Mouse (Mus musculus) CD4-positive naive resting alpha-beta T cell, adult 76 days (primary cell): ENCODE measurements around the gene Taf4. TPM values are rescaled to one million over a fixed set of nuclear protein-coding genes. Genes with fewer than 3 reads are reported as not detected.

Source experiments
- total RNA-seq: library from RNA; stranded (reverse); gene quantifications from one replicate; pipeline ENCODE4 v1.2.4, GENCODE M21; 2023

The Taf4 gene
- 38.7 TPM for total RNA-seq

DNA sequence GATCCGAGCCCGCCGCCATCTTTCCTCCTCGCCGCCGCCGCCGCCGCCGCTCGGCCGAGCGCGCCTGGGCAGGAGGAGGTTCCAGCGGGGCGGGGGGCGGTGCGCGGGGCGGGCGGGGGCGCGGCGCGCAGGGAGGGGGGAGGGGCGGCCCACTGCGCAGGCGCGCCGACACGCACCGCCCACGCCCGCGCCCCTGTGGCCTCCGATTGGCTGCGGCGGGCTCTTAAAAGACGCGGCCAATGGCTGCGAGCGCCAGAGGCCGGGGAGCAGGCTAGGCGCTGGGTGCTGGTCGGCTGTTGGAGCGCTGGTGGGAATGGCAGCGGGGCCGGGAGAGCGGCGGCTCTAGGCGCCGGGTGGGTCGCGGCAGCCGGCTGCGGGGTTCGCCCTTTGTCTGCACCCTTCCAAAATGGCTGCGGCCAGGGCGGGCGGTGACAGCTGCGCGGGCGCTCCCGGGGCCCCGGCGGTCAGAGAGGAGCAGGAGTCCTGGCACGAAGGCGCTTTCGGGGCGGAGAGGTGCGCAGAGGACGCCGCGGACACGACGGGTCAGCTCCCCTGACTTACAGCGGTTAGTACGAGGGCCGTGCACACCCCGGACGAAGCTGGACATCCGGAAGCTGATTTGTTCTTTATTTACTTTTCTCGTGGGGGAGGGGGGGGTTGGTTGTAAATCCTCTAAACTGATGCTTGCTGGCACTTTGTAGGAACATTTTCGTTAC is at the start of gene Taf4:
TSS of gene Taf4 (minus strand) at position 19 of the 716 bp plus-strand sequence.

DNA sequence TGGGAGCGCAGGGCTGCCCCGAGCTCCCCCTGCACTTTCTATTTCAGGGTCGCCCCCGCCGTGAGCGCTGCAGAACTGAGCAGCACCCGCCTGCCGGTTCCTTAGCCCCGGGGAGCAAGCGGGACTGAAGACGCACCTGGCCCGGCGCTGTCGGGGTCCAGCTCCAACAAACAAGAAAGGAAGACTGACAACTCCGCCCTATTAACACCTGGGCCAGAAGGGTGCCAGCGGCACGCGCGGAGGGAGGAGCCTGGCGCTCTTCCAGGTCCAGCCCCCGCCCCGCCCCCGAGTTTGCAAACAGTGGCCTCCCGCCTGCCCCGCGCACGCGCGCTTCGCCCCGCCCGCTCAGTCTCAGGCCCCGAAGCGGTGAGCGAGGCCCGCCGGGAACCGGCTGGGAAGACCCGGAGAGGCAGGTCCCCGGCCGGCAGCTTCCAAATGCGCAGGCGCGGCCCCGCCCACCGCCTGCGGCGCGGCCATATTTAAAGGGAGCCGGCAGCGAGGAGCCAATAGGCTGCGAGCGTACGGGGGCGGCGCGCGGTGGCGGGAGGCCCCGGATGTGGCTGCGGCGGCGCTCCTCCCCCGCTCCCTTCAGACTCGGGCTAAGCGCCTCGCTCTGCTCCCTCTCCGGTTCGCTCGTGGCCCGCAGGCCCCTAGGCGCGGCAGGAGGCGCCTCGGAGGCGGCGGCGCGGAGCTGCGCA is 48.1 kb upstream of the Taf4 start, which contains the start of gene Lsm14b:
TSS of gene Lsm14b (plus strand) at position 587 of the 698 bp plus-strand sequence.

Other genes with a start within 250 kb of the Taf4 start
- 39.2 TPM for gene Lsm14b, start 48.3 kb upstream of the Taf4 start, total RNA-seq
- 120 TPM for gene Psma7, start 65.8 kb upstream of the Taf4 start, total RNA-seq
- gene Ss18l1, start 65.9 kb upstream of the Taf4 start, total RNA-seq = 5.3 TPM
- gene Mtg2, start 93.9 kb upstream of the Taf4 start, total RNA-seq = 17.5 TPM
- not detected for gene Hrh3, start 127.8 kb upstream of the Taf4 start, total RNA-seq
- 31.1 TPM for gene Osbpl2, start 142.7 kb upstream of the Taf4 start, total RNA-seq
- gene Adrm1, start 194.8 kb upstream of the Taf4 start, total RNA-seq = 129 TPM
- 0.29 TPM for gene Lama5, start 249.2 kb upstream of the Taf4 start, total RNA-seq